Mouse (Mus musculus) NIH3T3 (cell line): ENCODE measurements around the gene Tmem165.
A peak's percentile ranks its signal among the peaks of the same experiment; 100 is the strongest.

ENCODE experiments used
- DNase-seq: peaks from one replicate; pipeline ENCODE4 v3.0.0-alpha.2; 2012; ENCODE audit warnings: low read depth

Gene Tmem165

GRCm38 (mm10) chr5:76183750-76184261 lies at the start of gene Tmem165:
Gene Tmem165 (plus strand): TSS chr5:76183880.
- peak; percentile 95 for DNase-seq

DNA sequence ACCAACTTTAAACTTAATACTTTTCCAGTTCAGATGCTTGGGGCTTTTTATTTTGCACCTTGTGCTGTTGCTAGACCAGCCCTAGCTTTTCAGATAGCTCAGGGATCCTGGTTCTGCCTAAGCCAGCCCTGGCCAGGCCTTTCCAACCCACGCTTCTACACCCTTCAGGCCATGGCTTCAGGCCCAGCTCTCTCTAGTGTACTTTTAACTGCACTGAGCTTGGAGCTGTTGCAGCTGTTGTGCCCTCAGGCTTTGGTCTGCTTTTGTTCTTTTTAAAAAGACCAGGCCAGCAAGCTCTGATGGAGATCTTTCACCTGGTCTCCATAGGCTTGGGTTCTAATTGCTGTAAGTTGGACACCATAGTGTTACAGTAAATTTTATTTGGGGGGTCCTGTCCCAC lies 48.0 kb upstream of the Tmem165 start:
- peak; percentile 34 for DNase-seq

GRCm38 (mm10) chr5:76136271-76136670 lies 47.4 kb upstream of the Tmem165 start:
- no peak for DNase-seq

GRCm38 (mm10) chr5:76137586-76137985 lies 46.1 kb upstream of the Tmem165 start:
- DNase-seq: no peak

- DNase-seq: no peak
These were observed 45.6 kb upstream of the Tmem165 start for GRCm38 (mm10) chr5:76138071-76138470.

- DNase-seq: no peak
These were observed 45.2 kb upstream of the Tmem165 start for GRCm38 (mm10) chr5:76138512-76138911.

DNA sequence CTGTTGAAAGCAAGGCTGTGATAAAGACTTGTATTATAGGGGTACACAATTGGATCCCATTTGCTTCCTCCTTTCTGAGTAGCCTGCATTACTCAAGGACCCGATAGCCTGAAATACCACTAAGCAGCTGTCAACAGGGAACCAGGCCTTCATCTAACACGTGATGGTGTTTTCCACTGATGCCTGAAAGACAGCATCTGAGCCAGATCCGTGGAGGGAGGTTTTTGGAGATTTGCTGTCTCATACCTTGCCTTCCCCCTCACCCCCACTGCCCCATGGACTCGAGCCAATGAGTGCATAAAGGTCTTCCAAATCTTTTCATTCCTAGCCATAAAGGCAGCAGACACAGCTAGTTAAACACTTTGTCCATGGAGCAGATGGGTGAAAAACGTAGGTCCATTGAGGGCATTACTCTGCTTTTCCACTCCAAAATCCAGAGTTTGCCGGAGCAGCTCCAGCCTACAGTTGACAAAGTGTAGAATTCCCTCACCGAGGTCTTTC lies 44.5 kb upstream of the Tmem165 start:
- DNase-seq: peak; percentile 8

- DNase-seq: peak; percentile 97
These were observed 43.6 kb upstream of the Tmem165 start, which contains the start of gene Srd5a3 for GRCm38 (mm10) chr5:76139808-76140729. Gene Srd5a3 (plus strand): TSS chr5:76140271.

DNA sequence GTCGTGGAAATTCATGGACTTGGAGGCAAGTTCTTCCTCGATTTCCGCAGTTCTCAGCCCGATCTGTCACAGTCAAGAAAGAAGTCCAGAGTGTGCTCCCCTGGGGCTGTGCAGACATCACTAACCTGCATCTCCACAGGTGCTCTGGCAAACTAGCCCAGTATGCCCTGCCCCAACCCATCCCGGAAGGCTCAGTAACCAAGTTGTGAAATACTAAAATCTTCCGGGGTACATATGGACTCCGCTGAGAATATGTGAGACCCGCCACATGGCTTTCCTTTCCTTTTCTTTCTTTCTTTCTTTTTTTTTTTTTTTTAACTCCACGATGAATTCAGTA lies 43.0 kb upstream of the Tmem165 start:
- DNase-seq: no peak

DNA sequence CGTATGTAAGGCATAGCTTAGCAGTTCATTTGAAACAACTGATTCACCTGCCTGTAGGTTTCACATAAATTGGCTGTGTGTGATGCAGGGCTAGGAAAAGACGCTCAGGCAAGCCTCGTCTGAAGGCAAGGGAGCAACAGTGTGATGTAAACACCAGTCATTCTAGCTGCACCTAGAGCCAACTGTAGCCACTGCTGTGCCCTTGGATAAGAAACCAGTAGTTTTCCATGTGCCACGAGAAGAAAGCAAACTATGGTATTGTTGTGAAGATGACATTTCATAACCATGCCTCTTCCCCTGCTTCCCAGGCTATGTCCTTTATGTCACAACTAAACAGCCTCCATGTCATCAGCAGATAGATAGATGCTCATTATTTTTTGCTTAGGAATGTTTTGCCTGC lies 40.3 kb upstream of the Tmem165 start:
- DNase-seq: no peak

GRCm38 (mm10) chr5:76146401-76146800 lies 37.3 kb upstream of the Tmem165 start:
- no peak for DNase-seq

- no peak for DNase-seq
These were observed 34.2 kb upstream of the Tmem165 start for GRCm38 (mm10) chr5:76149436-76149835.

DNA sequence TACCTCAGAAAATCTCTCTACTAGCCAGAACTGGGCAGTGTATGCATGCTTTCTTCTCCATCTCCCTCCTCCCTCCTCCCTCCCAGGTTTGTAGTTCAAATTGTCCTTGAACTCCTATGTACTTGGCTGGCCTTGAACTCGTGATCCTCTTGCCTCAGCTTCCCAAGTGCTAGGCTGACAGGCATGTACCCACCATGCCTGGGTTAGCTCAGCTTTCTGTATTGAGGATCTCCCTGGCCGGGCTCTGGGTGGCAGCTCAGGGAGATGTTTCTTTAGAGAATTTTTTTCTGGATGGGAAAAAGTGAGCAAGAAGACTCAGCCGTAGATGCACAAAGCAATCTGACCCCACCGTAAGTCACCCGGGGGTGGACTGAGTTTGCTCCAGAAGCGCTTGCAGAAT lies 30.7 kb upstream of the Tmem165 start:
- no peak for DNase-seq

- DNase-seq: no peak
These were observed 30.2 kb upstream of the Tmem165 start for GRCm38 (mm10) chr5:76153430-76153829.

DNA sequence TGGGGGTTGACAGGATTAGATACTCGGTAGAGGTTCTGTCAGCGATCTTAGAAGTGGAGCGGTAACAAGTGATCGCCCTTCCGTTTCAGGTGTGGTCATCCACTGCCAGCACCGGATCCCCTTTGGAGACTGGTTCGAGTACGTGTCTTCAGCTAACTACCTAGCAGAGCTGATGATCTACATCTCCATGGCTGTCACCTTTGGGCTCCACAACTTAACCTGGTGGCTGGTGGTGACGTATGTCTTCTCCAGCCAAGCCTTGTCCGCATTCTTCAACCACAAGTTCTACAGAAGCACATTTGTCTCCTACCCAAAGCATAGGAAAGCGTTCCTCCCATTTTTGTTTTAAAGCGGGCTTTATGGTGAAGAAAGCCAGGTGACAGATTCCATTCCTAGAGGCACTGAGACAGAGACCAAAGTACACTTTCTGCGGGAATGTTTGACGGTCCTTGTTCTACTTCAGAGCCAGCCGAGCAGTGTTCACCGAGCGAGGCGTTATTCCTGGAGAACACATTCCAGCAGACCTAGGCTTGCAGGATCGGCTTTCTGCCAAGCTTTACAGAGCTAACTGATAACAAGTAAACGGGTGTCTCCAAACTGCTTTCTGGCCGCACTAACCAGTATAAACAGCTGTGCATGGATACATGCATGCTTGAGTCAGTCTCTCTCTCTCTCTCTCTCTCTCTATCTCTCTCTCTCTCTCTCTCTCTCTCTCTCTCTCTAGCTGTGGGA lies 29.1 kb upstream of the Tmem165 start:
- no peak for DNase-seq

GRCm38 (mm10) chr5:76159555-76159954 lies 24.1 kb upstream of the Tmem165 start:
- no peak for DNase-seq

GRCm38 (mm10) chr5:76160086-76160485 lies 23.6 kb upstream of the Tmem165 start:
- no peak for DNase-seq

- DNase-seq: no peak
These were observed 22.2 kb upstream of the Tmem165 start for GRCm38 (mm10) chr5:76161491-76161890.

GRCm38 (mm10) chr5:76162926-76163325 lies 20.8 kb upstream of the Tmem165 start:
- no peak for DNase-seq

- no peak for DNase-seq
These were observed 19.8 kb upstream of the Tmem165 start for GRCm38 (mm10) chr5:76163828-76164390.

- DNase-seq: no peak
These were observed 18.9 kb upstream of the Tmem165 start for GRCm38 (mm10) chr5:76164827-76165226.

DNA sequence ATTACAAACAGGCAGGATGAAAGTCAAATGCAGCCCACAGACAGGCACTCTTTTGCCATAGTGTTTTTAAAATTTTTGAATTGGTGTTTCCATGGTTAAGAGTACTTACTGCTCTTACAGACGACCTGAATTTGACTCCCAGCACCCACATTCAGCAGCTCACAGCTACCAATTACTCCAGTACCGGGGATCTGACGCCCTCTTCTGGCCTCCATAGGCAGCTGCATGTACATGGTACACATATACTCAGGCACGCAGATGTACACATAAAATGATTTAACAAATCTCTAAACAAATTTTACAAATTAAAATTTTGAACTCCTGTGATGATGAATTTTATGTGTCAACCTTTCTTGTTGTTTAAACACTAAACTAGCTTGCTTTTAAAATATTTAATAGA lies 13.2 kb upstream of the Tmem165 start:
- DNase-seq: no peak
